Mouse (Mus musculus): Measurements from ENCODE around the gene Grip1. TPM values are rescaled to one million over a fixed set of nuclear protein-coding genes. Genes with fewer than 3 reads are reported as not detected.
"Not testable (repeated sequence)": the region's sequence is repeated elsewhere in the genome, so short reads cannot be mapped to it uniquely, and the experiment has no call there.

The Grip1 gene
- polyA plus RNA-seq, 1 experiment from 2014 or later = 4.9 TPM

- H3K4me1 ChIP-seq (ENCODE audit: control insufficient read depth, insufficient read depth, low read length) = no peaks in the 10 kb centered on the region
- H3K27ac ChIP-seq (ENCODE audit: low read depth, low read length) = no peak overlapping the region
- H3K27me3 ChIP-seq (ENCODE audit: control insufficient read depth, insufficient read depth, low read length) = no peaks in the 10 kb centered on the region
- H3K9ac ChIP-seq (ENCODE audit: low read depth, low read length) = no peak overlapping the region
- peaks cover 11% of the 10 kb centered on the region; the same call in 1 of the 2 replicates for H3K36me3 ChIP-seq (ENCODE audit: control insufficient read depth, insufficient read depth, low read length)
- no peak overlapping the region for H3K4me3 ChIP-seq (ENCODE audit: low read depth, low read length)
- no peak for ATAC-seq (replicated peaks; ENCODE audit: insufficient number of reproducible peaks, low FRiP score, low TSS enrichment)
- 93% methylated on average over 9 of the region's 9 CpGs for WGBS (ENCODE audit: insufficient replicate concordance)
- no peak overlapping the region for H3K4me2 ChIP-seq
- no peaks in the 10 kb centered on the region for H3K9me3 ChIP-seq (replicated peaks; ENCODE audit: control insufficient read depth, low read length)
Observed at GRCm38 (mm10) chr10:120095136-120095535, 641.5 kb downstream of the Grip1 start.

- Histone ChIP-seq H3K9ac (ENCODE audit: low read depth, low read length) (no peak overlapping the region), H3K9me3 (replicated peaks; ENCODE audit: control insufficient read depth, low read length) (no peaks in the 10 kb centered on the region), H3K4me1 (ENCODE audit: control insufficient read depth, insufficient read depth, low read length) (no peaks in the 10 kb centered on the region), H3K4me3 (ENCODE audit: low read depth, low read length) (no peak overlapping the region), H3K27me3 (ENCODE audit: control insufficient read depth, insufficient read depth, low read length) (no peaks in the 10 kb centered on the region), H3K36me3 (ENCODE audit: control insufficient read depth, insufficient read depth, low read length) (peaks cover 11% of the 10 kb centered on the region; the same call in 1 of the 2 replicates), H3K4me2 (no peak overlapping the region), H3K27ac (ENCODE audit: low read depth, low read length) (no peak overlapping the region)
- WGBS (ENCODE audit: insufficient replicate concordance) = 96% methylated on average over 5 of the region's 5 CpGs
- no peak for ATAC-seq (replicated peaks; ENCODE audit: insufficient number of reproducible peaks, low FRiP score, low TSS enrichment)
Observed at GRCm38 (mm10) chr10:120095716-120096115, 642.1 kb downstream of the Grip1 start.

- ATAC-seq (replicated peaks; ENCODE audit: insufficient number of reproducible peaks, low FRiP score, low TSS enrichment) = no peak
- H3K27me3 ChIP-seq (ENCODE audit: control insufficient read depth, insufficient read depth, low read length) = no peaks in the 10 kb centered on the region
- 91% methylated on average over 5 of the region's 5 CpGs for WGBS (ENCODE audit: insufficient replicate concordance)
Observed at GRCm38 (mm10) chr10:120097564-120097963, 643.9 kb downstream of the Grip1 start.

GRCm38 (mm10) chr10:120100806-120101205, 647.2 kb downstream of the Grip1 start:
- no peak overlapping the region for H3K4me3 ChIP-seq (ENCODE audit: low read depth, low read length)
- no peak overlapping the region for H3K9ac ChIP-seq (ENCODE audit: low read depth, low read length)
- H3K36me3 ChIP-seq (ENCODE audit: control insufficient read depth, insufficient read depth, low read length) = peaks cover 7% of the 10 kb centered on the region; the same call in 1 of the 2 replicates
- no peak overlapping the region for H3K4me2 ChIP-seq
- H3K27me3 ChIP-seq (ENCODE audit: control insufficient read depth, insufficient read depth, low read length) = no peaks in the 10 kb centered on the region
- H3K27ac ChIP-seq (ENCODE audit: low read depth, low read length) = no peak overlapping the region
- no peaks in the 10 kb centered on the region for H3K4me1 ChIP-seq (ENCODE audit: control insufficient read depth, insufficient read depth, low read length)
- 97% methylated on average over 1 of the region's 1 CpGs for WGBS (ENCODE audit: insufficient replicate concordance)
- ATAC-seq (replicated peaks; ENCODE audit: insufficient number of reproducible peaks, low FRiP score, low TSS enrichment) = no peak
- H3K9me3 ChIP-seq (replicated peaks; ENCODE audit: control insufficient read depth, low read length) = no peaks in the 10 kb centered on the region

More at GRCm38 (mm10) chr10:120097564-120097963, 643.9 kb downstream of the Grip1 start:
- peaks cover 9% of the 10 kb centered on the region; the same call in 1 of the 2 replicates for H3K36me3 ChIP-seq (ENCODE audit: control insufficient read depth, insufficient read depth, low read length)
- no peak overlapping the region for H3K9ac ChIP-seq (ENCODE audit: low read depth, low read length)
- H3K9me3 ChIP-seq (replicated peaks; ENCODE audit: control insufficient read depth, low read length) = no peaks in the 10 kb centered on the region
- no peak overlapping the region for H3K27ac ChIP-seq (ENCODE audit: low read depth, low read length)
- H3K4me3 ChIP-seq (ENCODE audit: low read depth, low read length) = no peak overlapping the region
- H3K4me2 ChIP-seq = no peak overlapping the region
- no peaks in the 10 kb centered on the region for H3K4me1 ChIP-seq (ENCODE audit: control insufficient read depth, insufficient read depth, low read length)

GRCm38 (mm10) chr10:120111691-120112319, 658.2 kb downstream of the Grip1 start:
- Histone ChIP-seq H3K4me2 (peak overlapping the region; percentile 66), H3K27me3 (ENCODE audit: control insufficient read depth, insufficient read depth, low read length) (no peaks in the 10 kb centered on the region), H3K27ac (ENCODE audit: low read depth, low read length) (peak overlapping the region; percentile 90; the same call in 1 of the 2 replicates), H3K9ac (ENCODE audit: low read depth, low read length) (peak overlapping the region; percentile 77), H3K4me1 (ENCODE audit: control insufficient read depth, insufficient read depth, low read length) (no peaks in the 10 kb centered on the region), H3K36me3 (ENCODE audit: control insufficient read depth, insufficient read depth, low read length) (no peaks in the 10 kb centered on the region; the same call in 1 of the 2 replicates), H3K9me3 (replicated peaks; ENCODE audit: control insufficient read depth, low read length) (no peaks in the 10 kb centered on the region), H3K4me3 (ENCODE audit: low read depth, low read length) (peak overlapping the region; percentile 76)
- 70% methylated on average over 3 of the region's 3 CpGs for WGBS (ENCODE audit: insufficient replicate concordance)
- no peak for ATAC-seq (replicated peaks; ENCODE audit: insufficient number of reproducible peaks, low FRiP score, low TSS enrichment)

GRCm38 (mm10) chr10:120112507-120113396, 659.1 kb downstream of the Grip1 start, which contains the start of gene Helb:
Gene Helb (minus strand): TSS chr10:120112987.
- Histone ChIP-seq H3K4me2 (peak within 1 kb of the TSS; percentile 66), H3K36me3 (ENCODE audit: control insufficient read depth, insufficient read depth, low read length) (no peaks in the 10 kb centered on the region; the same call in 1 of the 2 replicates), H3K4me3 (ENCODE audit: low read depth, low read length) (peak within 1 kb of the TSS; percentile 76), H3K9ac (ENCODE audit: low read depth, low read length) (peak within 1 kb of the TSS; percentile 77), H3K4me1 (ENCODE audit: control insufficient read depth, insufficient read depth, low read length) (no peaks in the 10 kb centered on the region), H3K27ac (ENCODE audit: low read depth, low read length) (peak within 1 kb of the TSS; percentile 90), H3K27me3 (ENCODE audit: control insufficient read depth, insufficient read depth, low read length) (no peaks in the 10 kb centered on the region), H3K9me3 (replicated peaks; ENCODE audit: control insufficient read depth, low read length) (no peaks in the 10 kb centered on the region)
- ATAC-seq (replicated peaks; ENCODE audit: insufficient number of reproducible peaks, low FRiP score, low TSS enrichment) = peak; percentile 99
- WGBS (ENCODE audit: insufficient replicate concordance) = under 1% methylated on average over 55 of the region's 55 CpGs

GRCm38 (mm10) chr10:120113482-120113881, 659.9 kb downstream of the Grip1 start:
- peak overlapping the region; percentile 76 for H3K4me3 ChIP-seq (ENCODE audit: low read depth, low read length)
- not testable (repeated sequence) for H3K27ac ChIP-seq (ENCODE audit: low read depth, low read length); ATAC-seq (replicated peaks; ENCODE audit: insufficient number of reproducible peaks, low FRiP score, low TSS enrichment); H3K4me1 ChIP-seq (ENCODE audit: control insufficient read depth, insufficient read depth, low read length); H3K36me3 ChIP-seq (ENCODE audit: control insufficient read depth, insufficient read depth, low read length); H3K9me3 ChIP-seq (replicated peaks; ENCODE audit: control insufficient read depth, low read length); H3K27me3 ChIP-seq (ENCODE audit: control insufficient read depth, insufficient read depth, low read length); H3K9ac ChIP-seq (ENCODE audit: low read depth, low read length)
- H3K4me2 ChIP-seq = peak overlapping the region; percentile 66
- 65% methylated on average over 9 of the region's 9 CpGs for WGBS (ENCODE audit: insufficient replicate concordance)

GRCm38 (mm10) chr10:120113980-120114379, 660.4 kb downstream of the Grip1 start:
- Histone ChIP-seq H3K27ac (ENCODE audit: low read depth, low read length) (no peak overlapping the region), H3K4me1 (ENCODE audit: control insufficient read depth, insufficient read depth, low read length) (no peaks in the 10 kb centered on the region), H3K36me3 (ENCODE audit: control insufficient read depth, insufficient read depth, low read length) (no peaks in the 10 kb centered on the region), H3K4me3 (ENCODE audit: low read depth, low read length) (no peak overlapping the region), H3K27me3 (ENCODE audit: control insufficient read depth, insufficient read depth, low read length) (no peaks in the 10 kb centered on the region), H3K9ac (ENCODE audit: low read depth, low read length) (no peak overlapping the region), H3K9me3 (replicated peaks; ENCODE audit: control insufficient read depth, low read length) (no peaks in the 10 kb centered on the region), H3K4me2 (no peak overlapping the region)
- 80% methylated on average over 6 of the region's 6 CpGs for WGBS (ENCODE audit: insufficient replicate concordance)
- ATAC-seq (replicated peaks; ENCODE audit: insufficient number of reproducible peaks, low FRiP score, low TSS enrichment) = no peak

Measured in heart, embryonic 11.5 days (tissue).